Mouse (Mus musculus) thymus, postnatal 25 days (tissue): ENCODE measurements around the gene Irf2.

ENCODE experiments used
- DNase-seq: peaks from one replicate; pipeline ENCODE4 v3.0.0; 2022

Irf2 gene

DNA sequence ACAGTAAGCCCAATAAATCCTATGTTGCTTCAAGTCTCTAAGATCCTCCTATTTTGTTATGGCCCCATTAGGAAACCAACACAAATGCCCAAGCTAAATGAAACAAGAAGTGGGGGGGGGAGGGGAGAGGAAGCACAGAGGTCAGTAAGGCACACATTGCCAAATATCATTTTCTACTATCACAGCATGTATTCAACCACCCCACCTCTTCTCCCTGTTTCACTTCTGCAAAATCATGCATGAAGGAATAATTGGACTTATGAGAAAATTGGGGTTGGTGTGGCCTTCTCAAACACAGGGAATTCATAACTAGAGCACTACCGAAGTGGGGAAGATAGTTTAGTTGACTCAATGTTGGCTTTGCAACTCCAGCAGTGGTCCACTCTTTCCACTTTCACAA lies 146.7 kb downstream of the Irf2 start:
- DNase-seq, result no peak

GRCm38 (mm10) chr8:46887396-46887795 lies 147.9 kb downstream of the Irf2 start:
- DNase-seq, result no peak

DNA sequence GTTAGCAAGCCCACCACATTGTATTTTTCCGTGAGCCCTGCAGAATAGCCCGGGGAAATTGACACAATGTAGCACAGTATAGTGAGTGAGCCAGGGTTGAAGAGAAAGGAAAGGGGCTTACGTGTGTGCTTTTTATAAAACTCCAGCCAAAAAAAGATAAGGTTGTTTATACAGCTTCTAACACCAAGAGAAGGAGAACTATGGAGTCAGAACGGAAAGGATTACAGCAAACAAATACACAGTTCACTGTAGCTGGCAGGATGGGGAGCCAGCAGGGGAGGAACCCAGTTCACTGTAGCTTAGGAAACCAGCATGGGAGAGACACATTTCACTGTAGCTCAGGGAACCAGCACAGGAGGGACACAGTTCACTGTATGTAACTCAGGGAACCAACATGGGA lies 149.0 kb downstream of the Irf2 start:
- DNase-seq, result no peak

GRCm38 (mm10) chr8:46890241-46890640 lies 150.7 kb downstream of the Irf2 start:
- no peak for DNase-seq

DNA sequence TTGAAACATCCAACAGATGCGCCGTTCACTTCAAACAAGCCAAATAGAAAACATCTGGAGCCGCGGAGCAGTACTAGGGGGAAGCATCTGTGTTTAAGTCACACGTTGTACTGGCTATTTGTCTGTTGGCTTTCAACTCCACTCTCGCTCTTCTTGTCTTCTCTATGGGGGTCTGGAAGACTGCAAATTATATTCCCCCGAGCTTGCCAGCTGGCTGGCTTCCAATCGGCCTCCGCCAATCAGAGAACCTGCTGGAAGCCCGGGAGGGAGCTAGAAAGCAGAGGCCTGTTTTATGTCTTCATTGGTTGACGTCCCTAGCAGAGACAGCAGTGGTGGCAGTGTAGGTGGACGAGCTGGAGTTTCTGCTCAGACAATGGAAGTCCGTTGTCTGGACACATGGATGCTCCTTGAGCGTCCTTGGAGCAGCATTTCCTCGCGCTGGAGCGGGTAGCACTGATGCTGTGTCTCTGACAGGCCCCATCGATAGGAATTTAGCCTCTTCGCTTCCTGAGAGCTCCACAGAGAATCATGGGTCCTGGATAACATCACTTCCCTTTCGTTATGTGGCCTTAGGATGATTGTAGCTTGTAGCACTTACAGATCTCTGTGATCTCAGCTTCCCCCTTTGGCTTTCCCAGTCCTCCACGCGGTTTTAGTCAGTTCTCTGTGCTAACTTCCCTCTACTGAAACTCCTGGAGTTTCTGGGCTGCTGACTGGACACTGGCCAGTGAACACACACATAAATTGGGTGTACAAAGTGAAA lies 153.2 kb downstream of the Irf2 start:
- no peak for DNase-seq

GRCm38 (mm10) chr8:46894385-46894784 lies 154.9 kb downstream of the Irf2 start:
- DNase-seq, result no peak

DNA sequence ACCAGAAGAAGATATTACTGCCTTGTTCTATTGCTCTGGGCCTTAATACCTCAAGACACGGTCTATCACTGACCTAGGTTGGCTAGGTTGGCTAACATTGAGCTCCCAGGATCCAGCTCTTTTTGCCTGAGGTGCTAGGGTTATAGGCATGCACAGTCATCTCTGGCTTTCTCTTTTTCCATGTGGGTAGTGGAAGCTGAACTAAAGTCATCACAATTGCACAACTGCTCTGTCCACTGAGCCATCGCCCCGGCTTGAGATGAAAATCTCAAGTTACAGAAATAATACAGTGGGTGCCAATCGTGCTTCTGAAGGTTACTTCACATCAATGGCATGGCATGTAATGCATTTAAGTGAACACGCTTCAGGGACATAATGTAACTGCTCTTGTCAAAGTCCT lies 156.5 kb downstream of the Irf2 start:
- DNase-seq, result no peak

DNA sequence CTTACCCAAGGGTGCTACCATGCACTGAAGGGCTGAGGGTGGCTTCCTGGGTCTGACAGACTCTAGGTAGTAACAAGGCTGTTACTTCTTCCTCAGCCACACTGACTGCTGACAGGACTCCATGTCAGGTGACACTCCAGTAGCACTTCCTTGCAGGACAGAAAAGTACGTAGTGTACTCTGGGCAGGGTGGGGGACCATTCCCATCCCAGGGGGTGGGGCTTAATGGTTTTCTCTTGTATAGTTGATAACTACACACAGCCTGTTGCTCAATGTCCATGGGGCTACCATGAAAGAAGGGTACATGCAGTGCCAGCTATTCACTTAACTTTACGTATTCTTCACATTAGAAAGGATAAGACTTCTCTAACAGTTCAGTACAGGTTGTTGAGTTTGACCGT lies 157.2 kb downstream of the Irf2 start:
- no peak for DNase-seq
